Mouse (Mus musculus) neural tube, embryonic 13.5 days (tissue): ENCODE measurements around the gene Lrmda. TPM values are rescaled to one million over a fixed set of nuclear protein-coding genes. Genes with fewer than 3 reads are reported as not detected.
A peak's percentile ranks its signal among the peaks of the same experiment; 100 is the strongest.

Source experiments
- ATAC-seq: fragments of 200-750 bp; cut with Nextera tagmentation; 2 replicates; pipeline ENCODE4 v1.8.0; 2017; ENCODE audit warnings: low read depth, mild to moderate bottlenecking, moderate TSS enrichment, moderate library complexity
- H3K27ac ChIP-seq: fragments of 300-500 bp; sonication (generic); replicated peaks from 2 replicates; pipeline ENCODE4 v1.5.1; 2015; ENCODE audit warnings: moderate library complexity, mild to moderate bottlenecking, inconsistent platforms
- H3K27me3 ChIP-seq: fragments of 300-500 bp; sonication (generic); 2 replicates; pipeline ENCODE4 v1.6.1; 2015; ENCODE audit warnings: mild to moderate bottlenecking, inconsistent platforms
- H3K36me3 ChIP-seq: fragments of 300-500 bp; sonication (generic); 2 replicates; pipeline ENCODE4 v1.6.1; 2015; ENCODE audit warnings: mild to moderate bottlenecking, inconsistent platforms
- H3K4me1 ChIP-seq: fragments of 300-500 bp; sonication (generic); replicated peaks from 2 replicates; pipeline ENCODE4 v1.6.1; 2015; ENCODE audit warnings: inconsistent platforms
- H3K4me2 ChIP-seq: fragments of 300-500 bp; sonication (generic); 2 replicates; pipeline ENCODE4 v1.6.1; 2015; ENCODE audit warnings: inconsistent platforms, mild to moderate bottlenecking, moderate library complexity
- H3K4me3 ChIP-seq: fragments of 300-500 bp; sonication (generic); 2 replicates; pipeline ENCODE4 v1.5.1; 2015; ENCODE audit warnings: mild to moderate bottlenecking, inconsistent platforms
- H3K9ac ChIP-seq: fragments of 300-500 bp; sonication (generic); 2 replicates; pipeline ENCODE4 v1.6.1; 2015; ENCODE audit warnings: moderate library complexity, mild to moderate bottlenecking, inconsistent platforms
- H3K9me3 ChIP-seq: fragments of 300-500 bp; sonication (generic); 2 replicates; pipeline ENCODE4 v1.6.1; 2016; ENCODE audit warnings: inconsistent platforms
- WGBS: fragments of 180-500 bp; shearing (Covaris S2); methylation state at CpG from one replicate; pipeline ENCODE4 v1.1.7; 2015; 5-methylcytosine and 5-hydroxymethylcytosine counted together
- polyA plus RNA-seq: library from polyadenylated mRNA; unstranded; fragments of >200 nt; fragmentation: Nextera tagmentation; extraction: Ambion mirVana; gene quantifications from 2 replicates; pipeline ENCODE4 v1.2.1, GENCODE M21; 2015

Gene Lrmda
- polyA plus RNA-seq, 1 experiment from 2014 or later = not detected

- Histone ChIP-seq H3K4me3 (no peak overlapping the region), H3K27ac (no peak overlapping the region), H3K27me3 (no peaks in the 10 kb centered on the region), H3K4me2 (no peak overlapping the region), H3K36me3 (no peaks in the 10 kb centered on the region), H3K9ac (no peak overlapping the region), H3K9me3 (no peaks in the 10 kb centered on the region), H3K4me1 (no peaks in the 10 kb centered on the region; the same call in 1 of the 2 replicates)
- no peak for ATAC-seq
- 67% methylated on average over 7 of the region's 7 CpGs for WGBS
These were observed 405.6 kb downstream of the Lrmda start for GRCm38 (mm10) chr14:22425018-22425534.

DNA sequence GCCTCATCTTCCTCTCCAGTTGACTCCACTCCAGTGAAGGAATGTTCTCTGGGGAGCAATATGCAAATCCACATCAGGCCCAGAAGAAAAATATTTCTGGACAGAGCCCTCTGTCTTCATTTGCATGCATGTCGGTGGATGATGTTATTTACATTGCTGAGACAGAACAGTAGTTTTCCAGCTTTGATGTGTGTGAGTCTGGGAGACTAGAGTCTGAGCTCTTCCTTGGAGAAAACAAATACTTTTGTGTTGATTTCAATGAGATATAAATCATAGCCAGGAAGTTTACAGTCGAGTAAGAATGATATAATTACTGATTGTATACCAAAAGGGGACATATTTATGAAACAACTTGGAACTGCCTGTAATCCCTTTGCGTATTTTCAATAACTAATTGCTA, 415.9 kb downstream of the Lrmda start:
- ATAC-seq = no peak
- Histone ChIP-seq H3K9me3 (no peaks in the 10 kb centered on the region), H3K27ac (no peak overlapping the region), H3K4me1 (peaks cover 21% of the 10 kb centered on the region), H3K4me3 (no peak overlapping the region), H3K4me2 (no peak overlapping the region), H3K27me3 (peaks cover 6% of the 10 kb centered on the region; the same call in 1 of the 2 replicates), H3K36me3 (no peaks in the 10 kb centered on the region), H3K9ac (no peak overlapping the region)
- WGBS = 47% methylated on average over 3 of the region's 3 CpGs

DNA sequence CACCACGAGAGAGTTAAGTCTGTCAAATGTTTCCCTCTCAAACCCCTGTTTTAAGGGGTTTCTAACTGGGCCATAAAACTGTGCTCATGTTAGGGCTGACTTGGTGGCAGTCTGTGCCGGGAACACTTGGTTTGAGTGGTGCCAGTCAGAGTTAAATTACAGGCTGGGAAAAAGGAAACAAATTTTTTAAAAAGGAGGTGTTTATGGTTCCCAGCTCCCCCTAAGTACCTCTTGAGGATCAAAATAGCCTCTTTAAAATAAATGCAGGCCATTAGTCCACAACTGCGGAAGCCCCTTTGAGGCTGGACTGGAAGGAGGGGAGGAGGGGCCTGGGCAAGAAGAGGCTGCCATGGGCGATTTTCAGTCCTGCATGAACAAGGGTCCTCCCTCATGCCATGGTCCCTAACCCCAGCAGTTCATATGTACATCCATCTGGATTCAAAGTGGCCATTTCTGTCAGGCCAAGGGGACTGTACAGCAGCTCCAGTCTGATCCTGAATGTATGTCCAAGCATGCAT, 416.4 kb downstream of the Lrmda start:
- H3K9ac ChIP-seq = no peak overlapping the region
- no peaks in the 10 kb centered on the region for H3K9me3 ChIP-seq
- H3K4me1 ChIP-seq = peaks cover 26% of the 10 kb centered on the region
- H3K36me3 ChIP-seq = no peaks in the 10 kb centered on the region
- no peak overlapping the region for H3K4me3 ChIP-seq
- ATAC-seq = no peak
- H3K4me2 ChIP-seq = no peak overlapping the region
- 28% methylated on average over 4 of the region's 4 CpGs for WGBS
- H3K27ac ChIP-seq = no peak overlapping the region
- H3K27me3 ChIP-seq = peaks cover 6% of the 10 kb centered on the region; the same call in 1 of the 2 replicates

- peak overlapping the region; percentile 9 for H3K4me2 ChIP-seq
- H3K4me3 ChIP-seq = no peak overlapping the region
- H3K9ac ChIP-seq = no peak overlapping the region
- peaks cover 6% of the 10 kb centered on the region for H3K27me3 ChIP-seq
- H3K9me3 ChIP-seq = no peaks in the 10 kb centered on the region
- H3K4me1 ChIP-seq = peaks cover 55% of the 10 kb centered on the region
- ATAC-seq = peak; percentile 70
- H3K27ac ChIP-seq = peak overlapping the region; percentile 29
- WGBS = 11% methylated on average over 18 of the region's 18 CpGs
- no peaks in the 10 kb centered on the region for H3K36me3 ChIP-seq
These were observed 421.0 kb downstream of the Lrmda start for GRCm38 (mm10) chr14:22440341-22440999.

GRCm38 (mm10) chr14:22441859-22442447, 422.4 kb downstream of the Lrmda start:
- Histone ChIP-seq H3K4me3 (no peak overlapping the region), H3K27ac (no peak overlapping the region), H3K9me3 (no peaks in the 10 kb centered on the region), H3K9ac (no peak overlapping the region), H3K27me3 (peaks cover 13% of the 10 kb centered on the region), H3K4me2 (no peak overlapping the region), H3K36me3 (no peaks in the 10 kb centered on the region), H3K4me1 (peaks cover 58% of the 10 kb centered on the region)
- WGBS = 36% methylated on average over 5 of the region's 5 CpGs
- ATAC-seq = no peak

DNA sequence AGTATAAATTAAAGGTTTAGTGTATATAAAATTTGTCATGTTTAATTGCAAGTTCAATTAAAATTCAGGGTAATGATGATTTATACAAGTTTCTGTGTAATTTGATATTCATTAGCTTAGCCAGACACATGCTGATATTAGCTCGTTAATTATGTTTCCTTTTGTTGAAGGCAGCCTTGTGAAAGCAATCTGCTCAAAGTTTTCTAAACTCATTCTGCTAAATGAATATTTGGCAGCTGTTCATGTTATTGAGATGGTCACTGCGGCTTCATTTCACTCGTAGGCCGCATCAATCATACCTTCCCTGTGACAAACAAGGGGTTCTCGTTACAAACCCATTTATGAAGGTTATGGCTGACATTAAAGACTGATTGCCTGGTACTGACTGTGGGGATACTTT, 423.2 kb downstream of the Lrmda start:
- ATAC-seq = no peak
- WGBS = 50% methylated on average over 5 of the region's 5 CpGs
- H3K27me3 ChIP-seq = peaks cover 16% of the 10 kb centered on the region

DNA sequence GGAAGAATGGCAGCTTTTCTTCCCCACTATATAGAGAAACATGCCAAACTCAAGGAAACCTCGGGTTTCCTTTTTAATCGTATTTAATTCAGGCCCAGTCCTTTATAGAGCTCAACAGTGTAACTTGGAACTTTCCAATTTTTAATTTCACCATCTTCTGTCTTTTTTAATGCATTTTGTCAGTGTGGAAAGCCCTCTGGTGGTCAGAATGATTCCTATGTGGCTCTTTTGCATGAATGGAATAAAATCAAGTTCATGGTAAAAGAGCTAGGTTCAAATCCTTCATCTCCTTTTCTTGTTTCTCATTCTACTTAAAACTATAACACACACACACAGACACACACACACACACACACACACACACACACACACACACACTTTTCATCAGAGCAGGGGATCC, 425.0 kb downstream of the Lrmda start:
- Histone ChIP-seq H3K9ac (no peak overlapping the region), H3K27ac (no peak overlapping the region), H3K4me1 (peaks cover 51% of the 10 kb centered on the region), H3K4me3 (no peak overlapping the region), H3K4me2 (no peak overlapping the region), H3K27me3 (peaks cover 24% of the 10 kb centered on the region), H3K9me3 (no peaks in the 10 kb centered on the region), H3K36me3 (no peaks in the 10 kb centered on the region)
- 81% methylated on average over 2 of the region's 2 CpGs for WGBS
- ATAC-seq = no peak

More for the DNA sequence above, 423.2 kb downstream of the Lrmda start:
- Histone ChIP-seq H3K4me3 (no peak overlapping the region), H3K36me3 (no peaks in the 10 kb centered on the region), H3K4me2 (no peak overlapping the region), H3K4me1 (peaks cover 58% of the 10 kb centered on the region), H3K27ac (no peak overlapping the region), H3K9ac (no peak overlapping the region), H3K9me3 (no peaks in the 10 kb centered on the region)

DNA sequence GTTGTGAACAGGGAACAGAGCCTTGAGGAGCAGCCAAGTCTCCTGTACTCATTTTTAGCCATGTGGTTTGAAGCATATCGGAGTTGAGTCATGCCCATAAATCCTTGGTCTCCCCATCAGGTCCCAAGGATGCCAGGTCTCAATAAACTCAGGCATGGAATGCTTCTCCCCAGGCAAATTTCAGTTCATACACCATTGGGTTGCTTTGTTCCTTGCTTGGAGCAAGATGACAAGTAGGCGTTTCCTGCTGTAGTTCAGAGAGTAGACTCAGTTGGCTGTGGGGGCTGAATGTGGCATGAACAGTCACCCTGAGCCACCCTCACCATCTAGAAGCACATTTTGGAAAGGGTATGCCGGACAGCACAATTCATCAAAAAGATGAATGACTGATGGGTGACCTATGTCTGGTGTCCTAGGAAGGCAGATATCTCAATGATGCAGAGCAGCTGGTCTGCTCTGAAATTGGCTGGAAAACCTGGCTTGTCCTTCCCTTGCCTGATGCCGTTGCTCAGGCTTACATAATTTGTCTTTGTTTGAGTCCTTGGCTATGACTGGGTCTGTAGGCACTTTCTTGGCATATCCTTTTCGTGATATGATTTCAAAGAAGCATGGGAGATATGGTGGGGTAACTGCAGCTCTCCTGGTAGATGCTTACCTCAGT, 425.8 kb downstream of the Lrmda start:
- WGBS = 69% methylated on average over 5 of the region's 5 CpGs
- H3K9me3 ChIP-seq = no peaks in the 10 kb centered on the region
- no peak overlapping the region for H3K9ac ChIP-seq
- peaks cover 27% of the 10 kb centered on the region for H3K27me3 ChIP-seq
- no peaks in the 10 kb centered on the region for H3K36me3 ChIP-seq
- no peak for ATAC-seq
- H3K4me1 ChIP-seq = peaks cover 43% of the 10 kb centered on the region
- no peak overlapping the region for H3K27ac ChIP-seq
- H3K4me3 ChIP-seq = no peak overlapping the region
- H3K4me2 ChIP-seq = no peak overlapping the region

DNA sequence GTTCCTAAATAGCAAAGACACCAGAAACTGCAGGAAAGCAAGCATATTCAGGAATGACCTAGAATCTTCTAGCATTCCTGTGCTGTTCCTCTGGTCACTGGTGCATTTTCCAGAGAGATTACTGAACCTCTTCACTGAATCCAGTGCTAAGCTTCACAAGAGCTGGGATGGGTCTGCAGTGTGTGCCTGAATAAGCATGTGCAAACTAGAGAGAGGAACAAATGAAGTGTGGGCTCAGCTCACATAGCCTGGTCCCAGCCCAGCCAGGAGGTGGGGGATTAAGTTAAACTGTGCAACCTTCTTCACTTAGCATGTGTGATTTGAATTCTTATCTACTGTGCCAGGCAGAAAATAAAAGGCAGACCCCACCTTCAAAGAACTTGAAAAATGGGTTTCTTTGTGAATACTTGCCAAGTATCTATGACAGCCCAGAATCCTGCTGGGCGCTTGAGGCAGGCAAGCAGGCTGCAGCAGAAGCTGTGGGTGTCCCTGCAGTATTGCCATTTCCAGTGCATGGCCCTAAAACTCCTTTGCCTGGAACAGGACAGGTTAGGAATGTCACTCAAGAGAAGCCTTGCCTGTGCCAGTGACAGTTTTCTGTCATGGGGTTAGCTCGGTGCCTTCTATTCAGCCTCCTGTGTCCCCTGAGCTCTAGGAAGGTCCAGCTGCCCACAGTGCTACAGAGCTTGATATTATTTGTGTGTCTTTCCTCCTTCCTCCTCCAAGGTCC, 426.5 kb downstream of the Lrmda start:
- H3K9me3 ChIP-seq = no peaks in the 10 kb centered on the region
- no peak overlapping the region for H3K4me3 ChIP-seq
- no peak for ATAC-seq
- peaks cover 36% of the 10 kb centered on the region for H3K4me1 ChIP-seq
- H3K27me3 ChIP-seq = peaks cover 32% of the 10 kb centered on the region
- H3K36me3 ChIP-seq = no peaks in the 10 kb centered on the region
- no peak overlapping the region for H3K27ac ChIP-seq
- no peak overlapping the region for H3K9ac ChIP-seq
- 69% methylated on average over 2 of the region's 2 CpGs for WGBS
- H3K4me2 ChIP-seq = no peak overlapping the region

- 69% methylated on average over 4 of the region's 4 CpGs for WGBS
- H3K36me3 ChIP-seq = no peaks in the 10 kb centered on the region
- H3K4me2 ChIP-seq = no peak overlapping the region
- H3K27me3 ChIP-seq = peaks cover 36% of the 10 kb centered on the region
- no peak for ATAC-seq
- no peak overlapping the region for H3K27ac ChIP-seq
- no peak overlapping the region for H3K9ac ChIP-seq
- H3K9me3 ChIP-seq = no peaks in the 10 kb centered on the region
- H3K4me3 ChIP-seq = no peak overlapping the region
- H3K4me1 ChIP-seq = 0 out of 2 replicates have a peak, but pooled peaks cover 12% of the 10 kb centered on the region
These were observed 432.1 kb downstream of the Lrmda start for GRCm38 (mm10) chr14:22451603-22452002.

DNA sequence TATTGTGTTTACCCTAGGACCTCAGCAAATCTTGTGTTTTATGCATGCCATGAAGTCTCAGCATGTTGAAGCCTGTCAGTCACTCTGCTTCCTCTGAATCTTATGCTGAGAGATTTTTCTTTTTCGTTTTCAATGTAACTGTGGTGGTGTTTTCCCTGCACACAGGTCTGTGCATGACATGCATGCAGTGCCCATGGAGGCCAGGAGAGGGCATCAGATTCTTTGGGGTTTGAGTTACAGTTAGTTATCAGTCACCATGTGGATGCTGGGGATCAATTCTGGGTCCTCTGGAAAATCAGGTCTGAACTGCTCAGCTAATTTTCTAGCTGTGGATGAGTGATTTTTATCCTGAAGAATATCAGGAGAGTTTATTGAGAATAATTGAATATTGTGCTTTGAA, 444.8 kb downstream of the Lrmda start:
- H3K4me1 ChIP-seq = no peaks in the 10 kb centered on the region
- no peaks in the 10 kb centered on the region for H3K36me3 ChIP-seq
- 76% methylated on average over 1 of the region's 1 CpGs for WGBS
- no peak overlapping the region for H3K9ac ChIP-seq
- no peak overlapping the region for H3K27ac ChIP-seq
- peaks cover 5% of the 10 kb centered on the region; the same call in 1 of the 2 replicates for H3K9me3 ChIP-seq
- no peak overlapping the region for H3K4me3 ChIP-seq
- H3K4me2 ChIP-seq = no peak overlapping the region
- ATAC-seq = no peak
- peaks cover 7% of the 10 kb centered on the region for H3K27me3 ChIP-seq

GRCm38 (mm10) chr14:22471041-22471440, 451.5 kb downstream of the Lrmda start:
- WGBS = 48% methylated on average over 4 of the region's 4 CpGs
- Histone ChIP-seq H3K4me2 (no peak overlapping the region), H3K9ac (no peak overlapping the region), H3K4me3 (no peak overlapping the region), H3K4me1 (peaks cover 15% of the 10 kb centered on the region), H3K27me3 (no peaks in the 10 kb centered on the region), H3K9me3 (no peaks in the 10 kb centered on the region), H3K36me3 (no peaks in the 10 kb centered on the region), H3K27ac (no peak overlapping the region)
- ATAC-seq = no peak
